Mouse (Mus musculus): ENCODE results near the gene Sez6l2. TPM values are rescaled to one million over a fixed set of nuclear protein-coding genes. Genes with fewer than 3 reads are reported as not detected.
"Not testable (repeated sequence)": the region's sequence is repeated elsewhere in the genome, so short reads cannot be mapped to it uniquely, and the experiment has no call there.

Gene Sez6l2
- total RNA-seq (2014; fragmentation: Nextera tagmentation) (3.4 and 6.4 TPM in 2 replicates), total RNA-seq (2017) (0.46 and 1.4 TPM in 2 replicates)

DNA sequence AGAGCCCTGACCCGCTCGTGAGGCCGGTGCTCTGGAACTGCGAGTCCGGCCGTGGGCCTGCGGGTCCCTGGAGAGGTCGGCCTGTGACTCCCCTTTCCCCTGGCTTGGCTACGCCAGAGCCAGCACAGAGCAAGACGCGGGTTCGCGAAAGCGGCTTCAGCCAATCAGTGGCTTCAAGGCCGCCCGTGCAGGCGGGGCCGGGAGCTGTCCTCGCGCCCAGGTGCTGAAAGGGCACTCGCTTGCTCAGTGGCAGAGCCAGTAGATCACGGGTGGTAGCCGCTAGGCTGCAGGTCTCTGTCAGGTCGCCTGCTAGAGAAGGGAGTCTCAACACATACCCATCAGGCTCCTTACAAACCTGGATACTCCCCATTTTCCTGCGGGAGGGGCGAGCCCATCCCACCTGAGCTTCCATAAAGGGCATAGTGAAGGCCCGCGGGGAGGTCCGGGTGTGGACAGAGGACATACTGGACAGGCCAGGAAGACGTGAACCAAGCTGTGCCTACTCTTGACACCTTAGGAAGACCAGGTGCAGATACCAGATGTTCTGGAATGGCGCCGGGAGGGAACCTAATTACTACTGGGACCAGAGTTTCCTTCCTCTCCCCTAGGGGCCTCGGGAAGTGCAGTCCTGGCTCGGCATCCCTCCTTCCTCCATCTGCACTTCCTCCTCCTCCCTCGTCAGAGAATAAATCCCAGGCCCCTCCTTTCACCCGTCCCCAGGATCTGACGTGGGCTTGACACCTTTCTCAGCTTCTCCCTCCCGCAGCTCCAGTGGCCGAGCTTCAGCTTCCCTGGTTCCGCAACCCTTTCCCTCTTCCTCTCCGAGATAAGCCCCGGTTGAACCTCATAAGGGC, at the start of gene Sez6l2:
Gene Sez6l2, plus strand, starts transcription at position 771 of the 854 bp plus-strand sequence.
- peak; percentile 91 for ATAC-seq (replicated peaks; ENCODE audit: poor library complexity, severe bottlenecking)

DNA sequence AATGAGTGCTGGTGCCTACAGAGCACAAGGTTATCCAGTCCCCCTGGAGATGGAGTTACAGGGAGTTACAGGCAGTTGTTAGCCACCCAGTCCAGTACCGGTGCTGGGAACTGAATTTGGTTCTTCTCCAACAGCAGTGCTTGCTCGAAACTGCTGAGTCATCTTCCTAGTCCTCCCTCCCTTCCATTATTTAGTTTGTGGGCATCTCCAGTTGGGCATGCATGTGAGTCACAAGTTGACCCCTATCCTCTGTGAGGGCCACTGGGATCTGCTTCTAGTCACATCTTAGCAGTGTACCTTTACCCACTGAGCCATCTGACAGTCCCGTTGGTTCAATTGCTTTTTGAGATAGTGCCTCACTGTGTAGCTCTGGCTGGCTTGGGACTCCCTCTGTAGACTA, 44.8 kb upstream of the Sez6l2 start:
- no peak; the same call in 1 of the 2 replicates for ATAC-seq (replicated peaks; ENCODE audit: poor library complexity, severe bottlenecking)

GRCm38 (mm10) chr7:126914844-126915243, 35.5 kb upstream of the Sez6l2 start:
- ATAC-seq (replicated peaks; ENCODE audit: poor library complexity, severe bottlenecking): peak; percentile 62

GRCm38 (mm10) chr7:126918356-126918755, 32.0 kb upstream of the Sez6l2 start:
- ATAC-seq (replicated peaks; ENCODE audit: poor library complexity, severe bottlenecking): not testable (repeated sequence)

DNA sequence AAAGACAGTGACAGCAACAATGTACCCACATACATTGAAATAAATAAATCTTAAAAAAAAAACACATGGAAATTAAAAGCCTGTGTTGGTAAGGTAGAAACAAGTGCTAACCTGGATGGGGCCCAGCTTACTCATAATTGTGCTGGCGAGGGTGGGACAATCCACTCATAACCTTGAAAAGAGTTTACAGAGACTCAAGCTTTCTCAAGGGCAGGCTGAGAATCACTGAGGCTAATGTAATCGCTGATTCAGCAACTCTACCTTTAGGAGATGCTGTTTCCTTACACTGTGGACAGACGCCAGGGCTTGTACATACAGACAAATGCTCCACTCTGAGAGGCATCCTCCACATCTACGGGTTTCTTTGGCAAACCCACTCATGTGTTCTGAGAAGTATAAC, 30.4 kb upstream of the Sez6l2 start:
- ATAC-seq (replicated peaks; ENCODE audit: poor library complexity, severe bottlenecking): no peak

GRCm38 (mm10) chr7:126921563-126921962, 28.8 kb upstream of the Sez6l2 start:
- ATAC-seq (replicated peaks; ENCODE audit: poor library complexity, severe bottlenecking): no peak

DNA sequence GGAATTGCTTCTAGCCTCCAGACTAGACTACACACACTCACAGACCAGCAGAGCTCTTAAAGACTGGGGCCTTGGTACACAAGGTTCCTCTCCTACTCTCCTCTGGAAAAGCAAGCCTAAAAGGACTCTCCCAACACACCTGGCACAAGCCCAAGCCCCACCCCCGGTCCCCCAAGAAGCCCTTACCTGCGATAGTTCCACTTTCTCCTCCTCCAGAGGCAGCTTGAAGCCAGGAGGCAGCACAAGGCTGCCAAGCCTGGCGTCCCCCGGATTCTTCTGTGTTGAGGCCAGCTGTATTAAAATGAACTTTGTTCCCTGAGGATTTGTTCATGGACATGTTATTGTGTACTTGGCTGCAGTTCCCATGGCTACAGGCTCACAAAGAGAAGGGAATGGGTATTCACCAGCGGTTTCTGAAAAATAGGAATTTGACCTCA, 27.7 kb upstream of the Sez6l2 start, which contains the start of gene Tmem219:
Gene Tmem219, minus strand, starts transcription at position 294 of the 437 bp plus-strand sequence.
- ATAC-seq (replicated peaks; ENCODE audit: poor library complexity, severe bottlenecking): no peak

DNA sequence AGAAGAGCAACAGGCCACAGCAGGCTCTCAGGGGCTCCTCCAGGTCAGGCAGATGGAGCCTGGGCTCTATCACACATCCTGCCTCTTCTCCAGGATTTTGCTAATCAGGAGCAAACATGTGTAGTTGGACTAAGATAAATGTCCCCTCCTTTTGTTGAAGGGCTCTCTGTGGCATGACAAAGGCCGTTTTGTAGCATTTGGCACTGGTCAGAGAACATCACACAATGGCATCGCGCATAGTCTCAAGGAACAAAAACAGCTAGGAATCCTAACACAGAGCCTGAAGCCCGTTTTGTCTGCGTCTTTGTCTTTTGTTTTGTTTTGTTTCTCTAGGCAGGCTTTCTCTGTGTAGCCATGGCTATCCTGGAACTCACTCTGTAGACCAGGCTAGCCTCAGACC, 26.4 kb upstream of the Sez6l2 start:
- no peak for ATAC-seq (replicated peaks; ENCODE audit: poor library complexity, severe bottlenecking)

- ATAC-seq (replicated peaks; ENCODE audit: poor library complexity, severe bottlenecking): no peak
Observed at GRCm38 (mm10) chr7:126926299-126926698, 24.1 kb upstream of the Sez6l2 start.

DNA sequence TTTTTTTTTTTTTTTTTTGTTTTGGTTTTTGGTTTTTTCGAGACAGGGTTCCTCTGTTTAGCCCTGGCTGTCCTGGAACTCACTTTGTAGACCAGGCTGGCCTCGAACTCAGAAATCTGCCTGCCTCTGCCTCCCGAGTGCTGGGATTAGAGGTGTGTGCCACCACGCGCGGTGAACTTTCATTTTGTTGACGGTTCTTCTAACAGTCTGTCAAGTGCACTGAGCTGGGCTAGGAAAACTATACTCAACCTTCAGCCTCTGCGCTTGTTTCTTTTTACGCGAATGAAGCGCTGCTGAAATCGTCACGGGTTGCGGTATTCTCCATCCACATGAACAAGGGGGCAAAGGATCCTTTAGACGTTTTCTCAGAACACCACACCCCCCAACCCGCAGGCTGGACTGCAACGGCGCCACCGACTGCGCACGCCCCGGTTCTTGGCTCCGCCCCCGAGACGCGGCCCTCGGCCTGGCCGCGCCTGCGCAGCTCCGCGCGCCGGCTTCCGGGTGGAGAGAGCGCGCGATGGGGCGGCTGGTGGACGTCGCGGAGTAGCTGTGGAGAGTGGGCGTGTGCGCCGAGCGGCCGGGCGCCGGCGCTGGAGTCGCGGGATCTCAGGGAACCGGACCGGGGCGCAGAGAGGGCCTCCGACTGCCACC, 21.9 kb upstream of the Sez6l2 start, which contains the start of gene Kctd13:
Gene Kctd13, plus strand, starts transcription at position 496 of the 654 bp plus-strand sequence.
- peak; percentile 92 for ATAC-seq (replicated peaks; ENCODE audit: poor library complexity, severe bottlenecking)

- ATAC-seq (replicated peaks; ENCODE audit: poor library complexity, severe bottlenecking): peak; percentile 10; the same call in 1 of the 2 replicates
Observed at GRCm38 (mm10) chr7:126929046-126929445, 21.3 kb upstream of the Sez6l2 start.

GRCm38 (mm10) chr7:126932652-126933051, 17.7 kb upstream of the Sez6l2 start:
- no peak for ATAC-seq (replicated peaks; ENCODE audit: poor library complexity, severe bottlenecking)

DNA sequence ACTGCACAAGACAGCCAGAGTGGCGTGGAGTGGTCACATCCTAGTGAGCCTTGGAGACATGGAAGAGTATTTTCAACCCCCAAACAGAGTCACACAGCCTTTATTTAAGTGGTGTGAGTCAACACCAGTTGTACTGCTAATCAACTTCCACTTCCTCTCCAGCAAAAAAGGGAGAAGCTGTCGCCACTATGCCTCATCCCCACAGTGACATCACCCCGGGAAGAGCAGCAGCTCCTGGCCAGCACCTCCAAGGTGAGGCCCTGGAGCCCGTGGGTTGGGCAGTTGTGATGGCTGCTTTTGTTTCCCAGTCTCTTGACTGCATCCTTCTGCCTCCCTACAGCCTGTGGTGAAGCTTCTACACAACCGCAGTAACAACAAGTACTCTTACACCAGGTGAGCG, 9.2 kb upstream of the Sez6l2 start:
- ATAC-seq (replicated peaks; ENCODE audit: poor library complexity, severe bottlenecking): peak; percentile 77

DNA sequence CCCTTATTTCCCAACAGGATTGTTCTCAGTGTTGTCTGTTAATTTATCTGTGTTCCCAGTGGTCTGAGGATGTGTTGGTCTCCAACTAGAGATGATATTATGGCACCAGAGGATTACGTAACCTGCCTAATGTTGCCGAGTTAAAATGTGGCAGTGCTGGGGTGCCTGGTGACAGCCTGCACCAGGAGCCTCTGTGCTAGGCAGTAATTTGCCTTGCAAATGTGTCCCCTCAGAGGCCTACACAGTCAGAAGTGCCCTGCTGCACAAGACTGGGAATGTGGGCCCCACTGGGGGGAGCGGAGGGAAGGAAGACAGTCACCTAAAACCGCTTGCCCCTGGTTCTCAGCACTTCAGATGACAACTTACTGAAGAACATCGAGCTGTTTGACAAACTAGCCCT, 8.6 kb upstream of the Sez6l2 start:
- ATAC-seq (replicated peaks; ENCODE audit: poor library complexity, severe bottlenecking): no peak

DNA sequence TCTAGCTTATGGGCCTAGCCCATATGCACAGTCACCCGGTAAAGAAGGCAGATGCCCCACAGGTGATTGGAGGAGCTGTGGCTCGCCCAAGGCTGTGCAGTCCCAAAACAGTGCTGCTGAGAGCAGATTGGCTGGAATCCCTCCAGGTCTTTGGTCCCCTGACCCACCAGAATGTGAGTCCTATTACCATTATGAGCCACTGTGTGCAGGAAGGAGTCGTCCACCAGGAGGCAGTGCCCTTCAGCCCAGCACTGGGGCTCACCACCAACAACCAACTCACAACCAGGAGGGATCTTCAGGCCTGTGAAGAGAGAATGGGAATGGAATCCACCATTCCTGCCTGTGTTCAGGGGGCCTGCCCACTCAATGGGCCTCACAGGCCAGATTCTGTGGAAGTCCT, 3.8 kb upstream of the Sez6l2 start:
- no peak for ATAC-seq (replicated peaks; ENCODE audit: poor library complexity, severe bottlenecking)

- ATAC-seq (replicated peaks; ENCODE audit: poor library complexity, severe bottlenecking): no peak
Observed at GRCm38 (mm10) chr7:126948626-126949025, 1.7 kb upstream of the Sez6l2 start.

- 0 out of 2 replicates have a peak, but pooled peaks have one; percentile 0 for ATAC-seq (replicated peaks; ENCODE audit: poor library complexity, severe bottlenecking)
Observed at GRCm38 (mm10) chr7:126949403-126949792, 965 bp upstream of the Sez6l2 start, which contains the start of gene Asphd1. Asphd1 (minus strand) TSS chr7:126949582.

DNA sequence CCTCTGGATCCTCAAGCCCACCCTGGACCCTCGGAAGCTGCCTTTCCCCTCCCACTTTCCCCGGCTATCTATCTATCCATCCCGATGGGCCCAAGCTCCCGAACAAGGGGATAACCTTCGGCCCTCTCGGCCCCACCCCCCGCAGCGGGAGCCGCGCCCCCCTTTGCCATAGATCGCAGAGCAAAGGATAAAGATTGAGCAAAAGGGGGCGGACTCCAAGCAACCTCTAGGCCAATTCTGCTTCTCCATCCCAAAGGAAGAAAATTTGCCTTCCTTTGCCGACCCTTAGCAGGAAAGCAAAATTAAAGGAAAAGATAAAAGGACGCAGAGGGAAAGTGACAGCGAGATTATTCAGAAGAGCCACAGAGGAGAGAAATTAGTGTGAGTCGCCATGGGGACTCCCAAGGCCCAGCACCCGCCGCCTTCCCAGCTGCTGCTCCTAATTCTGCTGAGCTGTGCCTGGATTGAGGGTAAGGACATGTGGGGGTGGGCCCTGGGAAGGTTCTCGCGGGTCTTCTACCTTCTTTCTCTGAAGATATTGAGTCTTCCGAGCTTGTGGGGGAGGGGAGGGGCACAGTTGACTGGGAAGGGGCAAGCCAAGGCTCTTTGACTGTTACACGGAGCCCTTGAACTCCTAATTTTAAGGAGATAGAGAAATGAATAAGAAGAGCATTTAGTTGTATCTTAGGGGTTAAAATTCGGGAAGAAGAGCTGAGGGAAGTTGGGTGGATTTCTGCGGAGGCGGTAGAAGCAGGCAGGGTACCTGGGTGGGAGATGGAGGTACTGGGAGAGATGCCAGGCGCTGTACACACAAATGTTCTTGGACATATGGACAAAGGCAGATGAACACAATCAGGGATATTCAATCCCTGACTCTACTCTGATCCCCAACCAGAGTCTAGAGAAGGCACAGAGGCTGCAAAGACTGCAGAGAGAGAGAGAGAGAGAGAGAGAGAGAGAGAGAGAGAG, 568 bp downstream of the Sez6l2 start:
- ATAC-seq (replicated peaks; ENCODE audit: poor library complexity, severe bottlenecking): no peak

DNA sequence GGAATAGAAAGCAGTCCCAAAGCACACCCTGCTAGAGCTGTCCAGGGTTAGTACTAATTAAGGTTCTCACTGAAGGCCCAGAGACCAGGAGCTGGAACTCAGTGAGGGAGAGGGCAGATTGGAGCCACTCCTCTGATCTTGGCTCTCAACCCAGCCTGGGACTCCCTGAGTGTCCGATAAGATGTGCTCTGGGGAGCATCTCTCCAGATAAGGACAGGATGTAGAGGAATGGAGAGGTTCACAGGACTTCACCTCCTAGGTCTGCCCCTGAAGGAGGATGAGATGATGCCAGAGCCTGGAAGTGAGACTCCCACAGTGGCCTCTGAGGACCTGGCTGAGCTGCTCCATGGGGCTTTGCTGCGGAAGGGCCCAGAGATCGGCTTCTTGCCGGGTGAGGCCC, 1.4 kb downstream of the Sez6l2 start:
- ATAC-seq (replicated peaks; ENCODE audit: poor library complexity, severe bottlenecking): no peak

- 0 out of 2 replicates have a peak, but pooled peaks have one; percentile 8 for ATAC-seq (replicated peaks; ENCODE audit: poor library complexity, severe bottlenecking)
Observed at GRCm38 (mm10) chr7:126952646-126953045, 2.3 kb downstream of the Sez6l2 start.

Data from granulocyte monocyte progenitor cell, adult 5-6 weeks (primary cell).